Mouse (Mus musculus): ENCODE measurements at regions not wholly inside any gene's neighbourhood (a gene's known extent, or its start where the extent isn't known, plus 50 kb on each side); places are given as distances from the start of the nearest gene placed in this dataset.

DNA sequence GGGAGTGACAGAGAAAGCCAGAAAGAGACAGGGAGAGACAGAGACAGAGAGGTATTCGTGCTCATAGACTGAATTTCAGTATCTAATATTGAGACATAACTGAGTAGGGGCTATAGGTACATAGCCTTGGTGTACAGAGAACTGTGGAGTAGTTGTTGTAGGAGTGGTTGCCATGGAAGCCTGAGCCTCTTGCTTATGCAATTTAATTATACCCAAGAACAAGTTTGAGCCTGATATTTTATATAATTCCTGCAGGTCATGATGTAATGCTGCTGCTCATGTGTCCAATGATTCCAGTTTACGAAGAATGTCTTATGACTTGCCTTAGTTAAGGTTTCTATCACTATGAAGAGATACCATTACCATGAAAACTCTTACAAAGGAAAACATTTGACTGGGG, 98.7 kb upstream of the Dock10 start:
- Histone ChIP-seq H3K36me3 (no peaks in the 10 kb centered on the region), H3K27ac (no peak overlapping the region), H3K4me3 (no peak overlapping the region), H3K4me2 (no peak overlapping the region), H3K4me1 (replicated peaks) (peaks cover 13% of the 10 kb centered on the region), H3K9me3 (replicated peaks) (no peaks in the 10 kb centered on the region), H3K27me3 (no peaks in the 10 kb centered on the region), H3K9ac (no peak overlapping the region)
- WGBS, result 88% methylated on average over 2 of the region's 2 CpGs
- no peak for ATAC-seq (replicated peaks; ENCODE audit: insufficient number of reproducible peaks, insufficient read depth, low FRiP score, low read depth)

DNA sequence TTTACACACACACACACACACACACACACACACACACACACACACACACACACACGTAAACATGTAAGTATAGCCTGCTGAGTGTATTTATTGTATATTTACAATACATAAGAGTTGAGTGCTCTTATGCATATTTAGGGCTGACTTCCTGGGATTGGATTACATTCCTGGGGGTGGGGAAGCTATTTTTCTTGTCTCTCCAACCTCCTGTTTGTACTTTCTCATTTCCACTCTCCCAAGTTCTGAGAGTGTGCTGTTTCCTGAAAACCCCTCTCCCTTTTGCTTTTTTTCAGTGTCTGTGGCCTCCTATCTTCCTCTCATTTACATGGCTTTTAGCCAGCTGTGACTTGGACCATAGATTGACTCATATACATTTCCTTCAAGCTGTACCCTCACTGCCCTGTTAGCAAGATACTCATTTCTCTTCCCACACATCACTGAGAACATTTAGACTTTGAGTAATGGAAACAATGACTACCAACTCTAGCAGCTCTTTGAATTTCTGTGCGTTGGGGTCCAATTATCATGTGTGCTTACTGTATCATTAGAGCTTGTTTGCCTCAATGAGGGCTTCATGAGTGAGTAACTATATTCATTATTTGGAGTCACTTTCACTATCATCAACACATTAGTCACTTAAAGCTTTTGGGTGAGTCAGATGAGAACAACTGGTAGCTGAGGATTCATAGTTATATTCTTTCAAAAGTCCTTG, 96.8 kb upstream of the Dock10 start:
- H3K36me3 ChIP-seq, result no peaks in the 10 kb centered on the region
- no peak overlapping the region for H3K4me3 ChIP-seq
- H3K27ac ChIP-seq, result peak overlapping the region; percentile 67; the same call in 1 of the 2 replicates
- 61% methylated on average over 2 of the region's 2 CpGs for WGBS
- no peak overlapping the region for H3K4me2 ChIP-seq
- H3K4me1 ChIP-seq (replicated peaks), result peaks cover 13% of the 10 kb centered on the region
- H3K9ac ChIP-seq, result no peak overlapping the region
- no peaks in the 10 kb centered on the region for H3K9me3 ChIP-seq (replicated peaks)
- no peak; the same call in 1 of the 2 replicates for ATAC-seq (replicated peaks; ENCODE audit: insufficient number of reproducible peaks, insufficient read depth, low FRiP score, low read depth)
- no peaks in the 10 kb centered on the region for H3K27me3 ChIP-seq

DNA sequence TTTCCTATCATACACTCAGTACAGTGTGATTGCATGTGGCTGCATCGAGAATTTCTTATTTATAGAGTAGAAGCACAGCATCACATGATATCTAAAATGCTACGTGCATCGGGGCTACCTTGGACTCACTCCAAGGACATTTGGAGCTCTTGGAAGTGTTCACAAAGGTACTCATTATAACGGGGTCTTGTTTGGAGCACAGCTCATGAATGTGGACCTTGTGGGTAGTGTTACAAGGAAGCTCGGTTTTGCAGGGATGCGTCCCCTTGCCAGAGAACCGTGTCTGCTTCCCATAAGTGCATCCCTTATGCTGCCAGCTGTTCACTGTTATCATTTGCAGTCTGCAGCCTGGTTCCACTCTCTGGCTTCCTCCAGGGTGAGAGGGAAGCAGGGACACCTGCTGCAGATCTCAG, 96.0 kb upstream of the Dock10 start:
- 18% methylated on average over 7 of the region's 7 CpGs for WGBS
- ATAC-seq (replicated peaks; ENCODE audit: insufficient number of reproducible peaks, insufficient read depth, low FRiP score, low read depth), result peak; percentile 50; the same call in 1 of the 2 replicates
- H3K4me1 ChIP-seq (replicated peaks), result peaks cover 13% of the 10 kb centered on the region
- no peaks in the 10 kb centered on the region for H3K9me3 ChIP-seq (replicated peaks)
- H3K4me3 ChIP-seq, result no peak overlapping the region
- H3K4me2 ChIP-seq, result peak overlapping the region; percentile 53
- no peaks in the 10 kb centered on the region for H3K36me3 ChIP-seq
- peak overlapping the region; percentile 67 for H3K27ac ChIP-seq
- no peak overlapping the region for H3K9ac ChIP-seq
- H3K27me3 ChIP-seq, result no peaks in the 10 kb centered on the region

DNA sequence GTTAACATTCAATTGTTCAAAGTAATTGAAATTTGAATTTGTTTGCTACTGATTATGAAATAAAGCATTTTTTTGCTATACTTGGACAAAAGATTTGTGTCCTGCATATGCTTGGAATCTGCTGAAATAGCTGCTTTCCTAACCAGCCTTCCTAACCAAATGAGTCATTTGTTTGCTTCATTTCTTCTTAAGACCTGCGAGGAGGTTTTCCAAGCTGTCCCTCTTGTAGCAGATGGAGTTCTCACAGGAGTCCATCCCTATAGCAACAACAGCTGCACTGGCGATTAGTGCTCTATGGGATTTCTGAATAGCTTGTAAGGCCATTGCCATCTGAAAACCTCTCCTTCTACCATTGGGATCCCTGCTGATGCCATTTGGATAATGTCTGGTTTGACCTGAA, 94.4 kb upstream of the Dock10 start:
- WGBS, result 71% methylated on average over 2 of the region's 2 CpGs
- no peaks in the 10 kb centered on the region for H3K36me3 ChIP-seq
- H3K9ac ChIP-seq, result no peak overlapping the region
- H3K4me3 ChIP-seq, result no peak overlapping the region
- H3K9me3 ChIP-seq (replicated peaks), result no peaks in the 10 kb centered on the region
- no peaks in the 10 kb centered on the region for H3K27me3 ChIP-seq
- H3K4me1 ChIP-seq (replicated peaks), result peaks cover 13% of the 10 kb centered on the region
- no peak for ATAC-seq (replicated peaks; ENCODE audit: insufficient number of reproducible peaks, insufficient read depth, low FRiP score, low read depth)
- no peak overlapping the region for H3K4me2 ChIP-seq
- H3K27ac ChIP-seq, result no peak overlapping the region

DNA sequence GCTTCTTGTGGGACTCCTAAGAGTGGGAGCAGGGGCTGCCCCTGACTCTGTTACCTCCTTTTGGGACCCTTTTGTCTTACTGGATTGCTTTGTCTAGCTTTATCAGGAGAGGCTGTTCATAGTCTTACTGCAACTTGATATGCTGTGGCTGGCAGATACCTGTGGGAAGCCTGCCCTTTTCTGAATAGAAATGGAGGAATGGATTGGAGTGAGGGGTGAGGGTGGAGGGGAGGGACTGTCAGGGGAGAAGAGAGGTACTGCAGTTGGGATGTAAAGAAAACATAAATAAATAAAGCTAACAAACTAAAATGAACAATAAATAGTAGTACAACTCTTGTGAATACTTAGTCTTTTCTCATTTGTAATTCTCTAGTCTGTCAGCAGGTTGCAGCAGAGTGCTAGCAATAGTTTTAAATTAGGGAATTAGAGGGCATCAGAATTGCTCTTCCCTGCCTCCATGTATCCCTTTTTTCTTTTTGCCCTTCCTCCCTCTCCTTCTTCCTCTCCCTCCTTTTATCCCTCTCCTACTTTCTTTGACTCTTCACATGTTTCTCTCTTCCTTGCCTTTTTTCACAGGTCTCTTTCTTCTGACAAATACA, 72.0 kb upstream of the Dock10 start:
- Histone ChIP-seq H3K4me2 (no peak overlapping the region), H3K9me3 (replicated peaks) (no peaks in the 10 kb centered on the region), H3K4me3 (no peak overlapping the region), H3K36me3 (no peaks in the 10 kb centered on the region), H3K27ac (no peak overlapping the region), H3K27me3 (no peaks in the 10 kb centered on the region), H3K9ac (no peak overlapping the region), H3K4me1 (replicated peaks) (no peaks in the 10 kb centered on the region)
- no peak for ATAC-seq (replicated peaks; ENCODE audit: insufficient number of reproducible peaks, insufficient read depth, low FRiP score, low read depth)

DNA sequence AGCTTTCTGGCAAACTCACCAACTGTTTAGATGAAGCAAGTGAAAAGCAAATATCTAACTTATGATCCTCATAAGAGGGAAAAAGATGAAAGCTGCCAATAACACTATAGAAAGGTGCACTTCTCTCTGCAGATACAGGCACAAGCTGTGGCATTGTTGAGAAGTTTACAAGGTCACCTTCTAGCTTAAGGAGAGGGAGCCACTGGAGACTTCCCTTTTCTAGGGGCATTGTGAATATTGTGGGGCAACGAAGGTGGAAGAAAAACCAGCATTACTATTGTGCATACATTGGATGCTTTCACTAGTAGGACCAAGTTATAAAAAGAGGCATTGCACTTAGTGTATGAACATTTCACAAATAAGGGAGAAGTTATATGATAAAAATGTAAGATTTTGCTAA, 68.1 kb upstream of the Dock10 start:
- no peaks in the 10 kb centered on the region for H3K27me3 ChIP-seq
- H3K4me1 ChIP-seq (replicated peaks), result no peaks in the 10 kb centered on the region
- no peak for ATAC-seq (replicated peaks; ENCODE audit: insufficient number of reproducible peaks, insufficient read depth, low FRiP score, low read depth)
- no peaks in the 10 kb centered on the region for H3K36me3 ChIP-seq
- H3K4me2 ChIP-seq, result no peak overlapping the region
- H3K9ac ChIP-seq, result no peak overlapping the region
- 77% methylated on average over 1 of the region's 1 CpGs for WGBS
- H3K9me3 ChIP-seq (replicated peaks), result no peaks in the 10 kb centered on the region
- no peak overlapping the region for H3K4me3 ChIP-seq
- H3K27ac ChIP-seq, result no peak overlapping the region

DNA sequence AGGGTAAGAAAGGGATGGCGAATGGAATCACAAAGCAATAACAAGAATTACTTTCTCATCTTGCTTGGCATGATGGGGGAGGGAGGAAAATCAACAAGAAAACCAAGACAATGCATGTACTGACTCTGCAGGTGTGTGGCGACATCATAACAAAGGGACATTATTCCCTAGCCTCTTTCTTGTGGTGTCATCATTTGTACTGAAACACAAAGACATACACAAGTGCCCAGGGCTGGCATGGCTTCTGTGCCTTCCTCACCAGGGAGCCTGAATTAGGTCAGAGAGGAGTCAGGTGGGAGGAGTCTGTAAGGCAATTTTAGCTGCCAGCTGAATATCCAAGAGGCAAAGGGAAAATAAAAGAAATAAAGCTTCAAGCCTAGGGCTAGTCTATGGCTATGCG, 65.6 kb upstream of the Dock10 start:
- Histone ChIP-seq H3K36me3 (no peaks in the 10 kb centered on the region), H3K27me3 (no peaks in the 10 kb centered on the region), H3K27ac (no peak overlapping the region), H3K9ac (no peak overlapping the region), H3K4me1 (replicated peaks) (no peaks in the 10 kb centered on the region), H3K4me2 (no peak overlapping the region), H3K9me3 (replicated peaks) (no peaks in the 10 kb centered on the region), H3K4me3 (no peak overlapping the region)
- no peak for ATAC-seq (replicated peaks; ENCODE audit: insufficient number of reproducible peaks, insufficient read depth, low FRiP score, low read depth)
- WGBS, result 84% methylated on average over 3 of the region's 3 CpGs

DNA sequence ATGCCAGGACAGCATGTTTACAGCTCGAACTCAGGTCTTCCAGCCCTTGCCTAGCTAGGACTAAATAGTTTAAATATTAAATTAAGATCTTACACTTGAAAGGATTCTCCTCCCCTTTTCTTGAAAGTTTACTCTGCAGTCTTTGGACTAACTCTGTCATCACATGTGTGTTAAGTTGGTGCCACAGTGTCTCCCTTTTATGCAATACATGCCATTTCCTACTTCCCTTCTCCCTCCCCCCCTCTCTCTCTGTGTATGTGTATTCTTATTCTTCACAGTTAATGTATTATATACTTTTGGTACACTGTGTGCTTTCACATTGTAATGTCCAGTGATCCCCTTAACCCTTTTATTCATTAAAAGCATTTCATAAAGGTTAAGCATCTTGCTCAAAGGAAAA, 63.9 kb upstream of the Dock10 start:
- no peak for ATAC-seq (replicated peaks; ENCODE audit: insufficient number of reproducible peaks, insufficient read depth, low FRiP score, low read depth)
- Histone ChIP-seq H3K9ac (no peak overlapping the region), H3K4me2 (no peak overlapping the region), H3K4me3 (no peak overlapping the region), H3K36me3 (no peaks in the 10 kb centered on the region), H3K27me3 (no peaks in the 10 kb centered on the region), H3K9me3 (replicated peaks) (no peaks in the 10 kb centered on the region), H3K27ac (no peak overlapping the region), H3K4me1 (replicated peaks) (no peaks in the 10 kb centered on the region)
- WGBS, result 55% methylated on average over 1 of the region's 1 CpGs

DNA sequence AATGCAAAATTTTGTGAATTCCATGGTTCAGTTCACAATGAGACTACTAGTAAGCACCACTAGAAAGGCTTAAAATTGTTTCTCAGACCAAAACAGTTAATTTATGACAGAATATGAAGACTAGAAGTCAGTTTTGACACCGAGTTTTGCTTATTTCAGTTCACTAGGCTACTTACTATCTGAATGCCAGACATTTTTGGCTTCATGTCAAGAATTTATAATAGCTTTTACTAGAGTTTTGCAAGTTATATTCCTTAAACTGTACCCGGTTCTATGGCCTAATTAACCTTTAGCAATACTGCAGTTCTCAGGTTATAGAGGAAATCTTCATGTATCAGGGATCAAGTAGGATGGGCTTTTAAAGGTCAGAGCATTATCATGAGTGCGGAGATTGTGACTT, 54.6 kb upstream of the Dock10 start:
- H3K4me1 ChIP-seq (replicated peaks), result peaks cover 3% of the 10 kb centered on the region; the same call in 1 of the 2 replicates
- H3K27ac ChIP-seq, result no peak overlapping the region
- no peaks in the 10 kb centered on the region for H3K9me3 ChIP-seq (replicated peaks)
- WGBS, result 43% methylated on average over 3 of the region's 3 CpGs
- H3K36me3 ChIP-seq, result no peaks in the 10 kb centered on the region
- no peaks in the 10 kb centered on the region for H3K27me3 ChIP-seq
- no peak overlapping the region for H3K4me2 ChIP-seq
- no peak overlapping the region for H3K9ac ChIP-seq
- ATAC-seq (replicated peaks; ENCODE audit: insufficient number of reproducible peaks, insufficient read depth, low FRiP score, low read depth), result no peak
- no peak overlapping the region for H3K4me3 ChIP-seq

All from heart, embryonic 15.5 days (tissue).